Mouse (Mus musculus): ENCODE measurements around the gene Ccn2. TPM values are rescaled to one million over a fixed set of nuclear protein-coding genes. Genes with fewer than 3 reads are reported as not detected.

The Ccn2 gene
- polyA plus RNA-seq (2016; fragmentation: Nextera tagmentation; extraction: Ambion mirVana) = 7.1 and 10.3 TPM in 2 replicates

DNA sequence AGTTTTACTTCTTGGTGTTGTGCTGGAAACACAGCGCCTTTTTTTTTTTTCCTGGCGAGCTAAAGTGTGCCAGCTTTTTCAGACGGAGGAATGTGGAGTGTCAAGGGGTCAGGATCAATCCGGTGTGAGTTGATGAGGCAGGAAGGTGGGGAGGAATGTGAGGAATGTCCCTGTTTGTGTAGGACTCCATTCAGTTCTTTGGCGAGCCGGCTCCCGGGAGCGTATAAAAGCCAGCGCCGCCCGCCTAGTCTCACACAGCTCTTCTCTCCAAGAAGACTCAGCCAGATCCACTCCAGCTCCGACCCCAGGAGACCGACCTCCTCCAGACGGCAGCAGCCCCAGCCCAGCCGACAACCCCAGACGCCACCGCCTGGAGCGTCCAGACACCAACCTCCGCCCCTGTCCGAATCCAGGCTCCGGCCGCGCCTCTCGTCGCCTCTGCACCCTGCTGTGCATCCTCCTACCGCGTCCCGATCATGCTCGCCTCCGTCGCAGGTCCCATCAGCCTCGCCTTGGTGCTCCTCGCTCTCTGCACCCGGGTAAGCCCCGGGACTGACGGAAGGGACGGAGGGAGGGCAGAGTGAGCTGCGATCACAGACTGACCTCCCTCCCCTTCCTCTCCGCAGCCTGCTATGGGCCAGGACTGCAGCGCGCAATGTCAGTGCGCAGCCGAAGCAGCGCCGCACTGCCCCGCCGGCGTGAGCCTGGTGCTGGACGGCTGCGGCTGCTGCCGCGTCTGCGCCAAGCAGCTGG lies at the start of gene Ccn2:
Ccn2 (plus strand) TSS at position 193 of the 753 bp plus-strand sequence.
- peak within 1 kb of the TSS; percentile 96 for H3K27ac ChIP-seq (replicated peaks)
- DNase-seq (ENCODE audit: low spot score) = peak; percentile 88

DNA sequence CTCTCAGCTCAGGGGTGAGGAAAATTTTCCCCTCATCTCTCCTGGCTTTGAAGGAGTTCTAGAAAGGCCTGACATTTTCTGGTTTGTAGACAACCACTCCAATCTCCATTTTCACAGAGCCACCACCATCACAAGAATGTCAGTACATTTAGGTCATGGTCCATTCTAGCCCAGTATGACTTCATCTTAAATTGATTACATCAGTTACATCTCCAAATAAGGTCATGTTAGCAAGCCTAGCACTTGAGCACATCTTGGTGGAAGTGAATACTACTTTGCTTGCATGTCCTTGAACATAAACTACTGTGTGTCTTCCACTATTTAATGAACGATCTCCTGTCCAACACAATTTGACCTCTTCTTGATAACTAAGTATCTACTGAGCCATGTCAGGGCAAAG lies 42.4 kb upstream of the Ccn2 start:
- Histone ChIP-seq H3K27ac (replicated peaks) (no peak overlapping the region), H3K4me3 (no peak overlapping the region), H3K4me1 (no peaks in the 10 kb centered on the region), H3K27me3 (ENCODE audit: low read depth, poor library complexity, severe bottlenecking) (no peaks in the 10 kb centered on the region), H3K9me3 (replicated peaks) (no peaks in the 10 kb centered on the region), H3K36me3 (no peaks in the 10 kb centered on the region)
- DNase-seq (ENCODE audit: low spot score) = no peak
- 76% methylated on average over 1 of the region's 1 CpGs for WGBS

More for the DNA sequence above, at the start of gene Ccn2:
- Histone ChIP-seq H3K9me3 (replicated peaks) (no peaks in the 10 kb centered on the region), H3K36me3 (peaks cover 16% of the 10 kb centered on the region), H3K4me3 (peak within 1 kb of the TSS; percentile 79), H3K4me1 (peaks cover 64% of the 10 kb centered on the region), H3K27me3 (ENCODE audit: low read depth, poor library complexity, severe bottlenecking) (no peaks in the 10 kb centered on the region)
- WGBS = under 1% methylated on average over 53 of the region's 53 CpGs

DNA sequence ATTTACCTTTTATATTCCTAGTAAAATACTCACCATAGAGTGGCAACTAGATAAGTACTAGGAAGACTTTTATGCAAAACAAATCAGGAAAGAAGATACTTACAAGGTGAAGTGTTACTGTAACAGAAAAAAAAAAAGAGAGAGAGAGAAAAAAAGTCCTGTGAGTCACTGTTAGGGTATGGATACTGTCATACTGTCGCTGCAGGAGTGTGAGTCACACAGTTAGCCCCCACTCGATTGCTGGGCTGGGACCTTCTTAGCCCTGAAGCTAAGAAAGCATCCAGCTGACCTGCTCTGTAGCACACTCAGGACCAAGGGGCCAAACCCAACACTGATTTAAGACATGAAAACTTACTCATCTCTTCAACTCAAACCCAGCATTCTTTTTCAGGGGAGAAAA lies 41.2 kb upstream of the Ccn2 start:
- no peak for DNase-seq (ENCODE audit: low spot score)
- WGBS = 81% methylated on average over 2 of the region's 2 CpGs
- Histone ChIP-seq H3K36me3 (no peaks in the 10 kb centered on the region), H3K27me3 (ENCODE audit: low read depth, poor library complexity, severe bottlenecking) (no peaks in the 10 kb centered on the region), H3K9me3 (replicated peaks) (no peaks in the 10 kb centered on the region), H3K27ac (replicated peaks) (no peak overlapping the region), H3K4me3 (no peak overlapping the region), H3K4me1 (no peaks in the 10 kb centered on the region)

DNA sequence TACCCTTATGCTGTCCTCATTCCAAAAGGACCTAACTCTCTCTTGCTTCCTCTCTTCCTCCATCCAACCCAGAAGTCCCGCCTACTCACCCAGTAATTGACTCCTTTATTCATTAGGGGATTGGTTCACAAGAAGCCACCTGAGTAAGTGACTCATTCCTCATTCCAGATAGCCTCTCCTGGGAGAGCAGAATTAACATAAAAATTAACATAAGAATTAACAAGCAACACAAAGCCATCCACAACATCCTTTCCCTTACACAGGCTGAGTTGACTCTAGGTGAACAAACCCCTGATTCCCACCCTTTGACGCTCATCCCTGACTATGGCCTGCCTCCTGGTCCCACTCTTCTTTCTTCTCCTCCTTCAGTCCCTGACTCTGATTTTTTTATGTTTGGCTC lies 36.9 kb upstream of the Ccn2 start:
- Histone ChIP-seq H3K4me3 (no peak overlapping the region), H3K27ac (replicated peaks) (no peak overlapping the region)
- 82% methylated on average over 2 of the region's 2 CpGs for WGBS

DNA sequence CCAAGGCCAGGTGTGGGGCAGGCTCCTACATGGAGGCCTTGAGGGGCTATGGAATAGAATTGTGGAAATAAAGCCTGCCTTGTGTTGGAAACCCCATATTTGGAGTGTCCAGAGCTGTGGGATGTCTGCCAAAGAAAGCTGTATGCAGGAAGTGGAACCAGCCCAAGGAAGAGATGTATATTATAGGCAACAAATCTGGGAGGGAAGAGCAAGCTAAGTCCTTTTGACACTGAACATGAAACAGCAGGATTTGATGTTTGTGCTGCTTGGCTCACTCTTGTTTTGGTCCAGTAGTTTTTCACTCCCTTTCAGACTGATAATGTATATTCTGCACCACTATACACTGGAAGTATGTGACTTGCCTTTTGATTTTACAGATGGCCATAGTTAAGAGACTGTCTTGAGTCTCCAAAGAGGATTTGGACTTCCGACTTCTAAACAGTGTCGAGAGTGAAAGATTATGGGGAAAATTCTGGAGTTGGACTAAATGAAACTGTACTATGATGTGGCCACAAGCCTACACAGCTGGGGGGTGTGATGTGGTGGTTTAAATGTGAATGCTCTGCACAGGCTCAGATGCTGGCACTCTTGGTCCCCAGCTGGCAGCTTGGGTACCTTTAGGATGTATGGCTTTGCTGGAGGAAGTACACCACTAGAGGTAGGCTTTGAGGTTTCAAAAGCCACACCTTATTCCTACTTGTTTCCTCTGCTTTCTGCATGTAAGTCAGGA lies 25.4 kb upstream of the Ccn2 start:
- Histone ChIP-seq H3K4me3 (no peak overlapping the region), H3K36me3 (no peaks in the 10 kb centered on the region), H3K27ac (replicated peaks) (no peak overlapping the region), H3K27me3 (ENCODE audit: low read depth, poor library complexity, severe bottlenecking) (no peaks in the 10 kb centered on the region), H3K9me3 (replicated peaks) (no peaks in the 10 kb centered on the region), H3K4me1 (peaks cover 5% of the 10 kb centered on the region; the same call in 1 of the 2 replicates)
- DNase-seq (ENCODE audit: low spot score) = no peak
- WGBS = 93% methylated on average over 2 of the region's 2 CpGs

More for the DNA sequence above, 36.9 kb upstream of the Ccn2 start:
- Histone ChIP-seq H3K36me3 (no peaks in the 10 kb centered on the region), H3K27me3 (ENCODE audit: low read depth, poor library complexity, severe bottlenecking) (no peaks in the 10 kb centered on the region), H3K9me3 (replicated peaks) (no peaks in the 10 kb centered on the region), H3K4me1 (no peaks in the 10 kb centered on the region)
- DNase-seq (ENCODE audit: low spot score) = no peak

DNA sequence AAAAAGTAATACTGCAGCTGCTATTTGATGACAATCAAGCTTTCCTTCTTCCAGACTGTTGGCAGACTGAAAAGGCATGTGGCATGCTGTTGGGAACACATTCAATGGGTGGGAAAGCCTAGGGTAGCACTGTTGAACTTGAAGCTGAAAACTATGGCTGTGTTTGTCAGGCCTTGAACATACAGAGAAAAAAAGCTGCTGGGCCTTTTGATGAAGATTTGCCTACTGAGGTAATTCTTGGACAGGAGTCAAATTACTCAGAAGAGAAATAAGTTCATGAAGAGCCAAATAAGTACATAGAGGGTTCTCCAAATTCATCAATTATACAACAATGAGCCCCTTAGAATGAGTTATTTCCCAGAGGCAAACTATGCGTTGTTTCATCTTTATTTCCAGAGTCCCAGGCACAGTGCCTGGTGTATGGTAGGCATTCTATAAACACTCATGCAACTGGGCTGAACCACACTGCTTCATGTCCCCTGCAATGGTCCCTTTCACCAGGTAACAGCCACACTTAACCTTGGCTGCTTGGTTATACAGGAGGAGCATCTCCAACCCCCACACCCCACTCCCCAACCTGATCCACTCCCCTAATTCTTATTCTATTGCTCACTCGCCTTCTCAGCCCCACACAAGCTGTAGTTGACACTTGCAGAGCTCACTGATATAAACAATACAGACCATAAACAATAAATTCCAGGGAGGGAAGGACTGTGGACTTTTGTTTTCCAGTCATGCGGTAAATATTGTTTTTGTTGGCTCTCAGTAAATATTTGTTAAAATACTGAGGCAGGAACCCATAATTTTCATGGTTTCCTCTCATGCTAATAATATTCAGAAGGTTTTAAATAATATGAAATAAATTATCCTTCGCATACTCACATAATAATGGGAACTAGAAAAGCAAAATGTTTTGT lies 22.9 kb upstream of the Ccn2 start:
- WGBS = 80% methylated on average over 4 of the region's 4 CpGs
- Histone ChIP-seq H3K27me3 (ENCODE audit: low read depth, poor library complexity, severe bottlenecking) (no peaks in the 10 kb centered on the region), H3K4me3 (no peak overlapping the region), H3K4me1 (peaks cover 5% of the 10 kb centered on the region; the same call in 1 of the 2 replicates), H3K9me3 (replicated peaks) (no peaks in the 10 kb centered on the region), H3K27ac (replicated peaks) (no peak overlapping the region), H3K36me3 (no peaks in the 10 kb centered on the region)
- no peak for DNase-seq (ENCODE audit: low spot score)

DNA sequence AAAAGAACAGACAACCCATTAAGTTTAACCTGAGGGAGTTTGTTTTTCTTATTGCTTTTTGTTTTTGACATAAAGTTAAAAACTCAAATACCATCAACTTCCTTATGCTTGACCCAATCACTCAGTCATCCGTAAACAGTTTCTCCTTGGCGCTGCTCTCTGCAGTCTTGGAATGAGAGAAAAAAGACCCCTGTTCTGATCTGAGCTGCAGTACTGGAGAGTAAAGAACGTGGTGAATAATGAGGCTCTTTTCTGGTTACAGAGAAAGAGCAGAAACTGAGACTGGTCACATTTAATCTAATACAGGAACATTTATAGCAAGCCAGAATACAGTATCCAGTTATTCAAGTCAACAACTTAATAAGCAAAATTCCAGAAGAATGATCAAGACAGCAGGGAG lies 21.8 kb upstream of the Ccn2 start:
- Histone ChIP-seq H3K4me1 (peaks cover 5% of the 10 kb centered on the region; the same call in 1 of the 2 replicates), H3K4me3 (no peak overlapping the region), H3K27me3 (ENCODE audit: low read depth, poor library complexity, severe bottlenecking) (no peaks in the 10 kb centered on the region), H3K9me3 (replicated peaks) (no peaks in the 10 kb centered on the region), H3K36me3 (no peaks in the 10 kb centered on the region), H3K27ac (replicated peaks) (no peak overlapping the region)
- DNase-seq (ENCODE audit: low spot score) = no peak
- 55% methylated on average over 3 of the region's 3 CpGs for WGBS

DNA sequence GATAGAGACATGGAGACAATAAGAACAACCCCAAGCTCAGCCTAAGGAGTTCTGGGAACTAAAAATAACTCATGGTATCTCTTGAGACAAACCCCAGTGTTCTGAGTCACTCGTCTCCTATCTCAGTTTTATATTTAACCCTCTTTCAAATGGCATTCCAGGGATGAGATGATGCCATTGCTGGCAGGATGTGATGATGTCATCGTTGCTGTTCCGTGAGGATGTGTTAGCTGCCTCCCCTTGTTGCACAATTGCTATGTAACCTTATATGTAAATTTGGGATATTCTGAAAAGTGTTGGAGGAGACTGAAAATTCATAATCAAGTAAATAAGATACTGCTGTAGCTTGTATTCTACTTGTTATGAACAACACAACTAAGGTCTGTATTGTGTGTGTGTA lies 14.2 kb upstream of the Ccn2 start:
- H3K36me3 ChIP-seq = no peaks in the 10 kb centered on the region
- no peaks in the 10 kb centered on the region for H3K27me3 ChIP-seq (ENCODE audit: low read depth, poor library complexity, severe bottlenecking)
- DNase-seq (ENCODE audit: low spot score) = no peak
- H3K4me1 ChIP-seq = no peaks in the 10 kb centered on the region
- no peaks in the 10 kb centered on the region for H3K9me3 ChIP-seq (replicated peaks)
- H3K27ac ChIP-seq (replicated peaks) = no peak overlapping the region
- WGBS = 91% methylated on average over 3 of the region's 3 CpGs
- H3K4me3 ChIP-seq = no peak overlapping the region

DNA sequence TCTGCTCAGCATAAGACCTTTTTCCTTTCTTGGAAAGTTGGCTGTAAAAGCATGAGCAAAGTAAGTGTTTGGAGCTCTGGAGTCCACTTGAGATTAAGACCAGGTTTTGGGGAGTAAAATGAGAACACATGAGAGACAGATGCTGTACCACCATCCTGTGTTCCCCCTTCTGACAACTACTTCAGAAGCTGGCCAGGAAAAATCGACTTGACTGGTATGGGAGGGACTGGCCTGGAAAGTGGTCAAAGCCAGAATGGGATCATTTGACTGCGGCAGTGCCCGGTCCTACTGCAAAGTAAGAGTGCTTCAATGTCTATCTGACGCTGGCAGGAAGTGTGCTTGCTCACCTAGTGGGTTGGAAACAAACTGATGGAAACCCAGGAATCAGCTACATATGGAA lies 6.4 kb upstream of the Ccn2 start:
- peaks cover 29% of the 10 kb centered on the region for H3K4me1 ChIP-seq
- no peak for DNase-seq (ENCODE audit: low spot score)

DNA sequence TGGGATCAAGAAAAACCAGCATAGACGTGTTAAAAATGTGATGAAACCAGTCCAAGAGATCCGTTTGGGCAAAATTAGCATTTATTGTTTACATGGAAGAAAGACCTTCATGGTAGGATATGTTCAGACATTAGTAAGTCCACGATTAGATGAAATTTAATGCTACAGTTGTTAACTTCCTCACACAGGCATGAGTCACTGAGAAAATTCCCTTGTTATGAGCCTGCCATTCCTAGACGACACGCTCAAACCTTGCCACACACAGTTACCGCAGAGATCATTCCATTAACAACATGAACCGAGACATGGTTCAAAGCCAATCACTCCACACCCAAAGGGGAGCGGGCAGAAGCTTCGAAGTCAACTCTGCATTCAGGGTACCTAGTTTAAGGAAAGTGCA lies 6.0 kb upstream of the Ccn2 start:
- Histone ChIP-seq H3K36me3 (no peaks in the 10 kb centered on the region), H3K4me3 (no peak overlapping the region), H3K9me3 (replicated peaks) (no peaks in the 10 kb centered on the region), H3K27me3 (ENCODE audit: low read depth, poor library complexity, severe bottlenecking) (no peaks in the 10 kb centered on the region), H3K27ac (replicated peaks) (no peak overlapping the region), H3K4me1 (peaks cover 33% of the 10 kb centered on the region)
- 96% methylated on average over 9 of the region's 9 CpGs for WGBS
- no peak for DNase-seq (ENCODE audit: low spot score)

More for the DNA sequence above, 6.4 kb upstream of the Ccn2 start:
- no peaks in the 10 kb centered on the region for H3K36me3 ChIP-seq
- H3K27ac ChIP-seq (replicated peaks) = no peak overlapping the region
- no peak overlapping the region for H3K4me3 ChIP-seq
- 83% methylated on average over 4 of the region's 4 CpGs for WGBS
- no peaks in the 10 kb centered on the region for H3K9me3 ChIP-seq (replicated peaks)
- H3K27me3 ChIP-seq (ENCODE audit: low read depth, poor library complexity, severe bottlenecking) = no peaks in the 10 kb centered on the region

DNA sequence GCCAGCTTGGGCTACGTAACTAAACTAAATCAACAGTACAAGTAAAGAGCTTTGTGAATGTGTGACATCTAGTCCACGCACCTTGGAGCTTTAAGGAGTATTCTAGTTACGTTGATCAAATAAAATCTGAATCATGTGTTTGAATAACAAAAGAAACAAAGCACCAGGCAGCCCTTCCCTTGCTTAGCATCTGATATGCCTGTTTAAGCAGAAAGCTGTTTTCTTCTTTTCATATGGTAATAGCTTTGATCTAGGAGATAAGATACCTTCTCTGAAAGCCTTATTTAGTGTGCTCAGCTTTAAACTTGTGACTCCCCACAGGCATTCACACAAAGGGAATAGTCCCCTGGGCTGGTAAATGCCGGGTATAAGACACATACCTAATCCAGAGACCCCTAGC lies 4.7 kb upstream of the Ccn2 start:
- H3K27me3 ChIP-seq (ENCODE audit: low read depth, poor library complexity, severe bottlenecking) = no peaks in the 10 kb centered on the region
- 32% methylated on average over 4 of the region's 4 CpGs for WGBS
- H3K36me3 ChIP-seq = no peaks in the 10 kb centered on the region
- DNase-seq (ENCODE audit: low spot score) = no peak
- peaks cover 45% of the 10 kb centered on the region for H3K4me1 ChIP-seq
- H3K9me3 ChIP-seq (replicated peaks) = no peaks in the 10 kb centered on the region
- no peak overlapping the region for H3K27ac ChIP-seq (replicated peaks)
- H3K4me3 ChIP-seq = no peak overlapping the region

DNA sequence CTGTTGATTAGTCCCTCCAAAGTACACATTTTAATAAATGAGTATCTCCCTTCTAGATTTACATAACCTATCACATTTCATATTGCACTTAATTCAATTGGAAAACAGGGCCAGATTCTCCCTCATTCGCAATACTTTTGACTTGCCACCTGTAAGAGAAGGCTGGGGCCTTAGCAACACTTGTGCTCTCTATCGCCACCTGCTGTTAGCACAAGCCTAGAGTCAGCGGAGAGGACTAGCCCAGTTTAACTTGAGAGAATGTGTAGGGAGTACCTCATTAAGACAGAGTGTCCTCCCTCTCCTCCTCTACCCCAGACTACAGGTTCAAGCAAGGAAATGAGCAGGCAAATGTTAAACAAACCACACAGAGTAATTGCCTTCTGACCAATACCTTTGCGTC lies 4.1 kb upstream of the Ccn2 start:
- WGBS = 15% methylated on average over 4 of the region's 4 CpGs
- H3K4me1 ChIP-seq = peaks cover 50% of the 10 kb centered on the region
- no peaks in the 10 kb centered on the region for H3K36me3 ChIP-seq
- H3K9me3 ChIP-seq (replicated peaks) = no peaks in the 10 kb centered on the region
- H3K27ac ChIP-seq (replicated peaks) = no peak overlapping the region
- no peak overlapping the region for H3K4me3 ChIP-seq
- no peaks in the 10 kb centered on the region for H3K27me3 ChIP-seq (ENCODE audit: low read depth, poor library complexity, severe bottlenecking)
- peak; percentile 76 for DNase-seq (ENCODE audit: low spot score)

Data from midbrain, embryonic 10.5 days (tissue).